Mouse (Mus musculus): Measurements from ENCODE around the gene Ttc13. TPM values are rescaled to one million over a fixed set of nuclear protein-coding genes. Genes with fewer than 3 reads are reported as not detected.

The Ttc13 gene
- total RNA-seq (2021): 10 to 100 TPM; 49.6 to 51.6 TPM
- long read RNA-seq, experiment 1, transcript Ttc13-203 (21 exons, 3,148 nt): major isoform, 17 of 50 reads
- long read RNA-seq, experiment 1, partial matches to known transcripts: 4 of 50 reads
- long read RNA-seq, experiment 1, other reads (novel, unspliced or antisense): 28 of 50 reads
- long read RNA-seq, experiment 2, transcript Ttc13-203 (21 exons, 3,148 nt): major isoform, 27 of 65 reads
- long read RNA-seq, experiment 2, partial matches to known transcripts: 1 of 65 reads
- long read RNA-seq, experiment 2, other reads (novel, unspliced or antisense): 34 of 65 reads

- H3K27ac ChIP-seq: peak within 1 kb of the TSS; percentile 92
- peak within 1 kb of the TSS; percentile 95 for H3K4me3 ChIP-seq
- TF ChIP-seq CTCF (conservative IDR thresholded peaks at IDR 0.05): peak; percentile 51
- DNase-seq (ENCODE audit: low spot score in 2 of 2): peak; percentile 94 to 97
Observed at GRCm38 (mm10) chr8:124721862-124722515, at the start of gene Ttc13, which contains the start of gene Arv1. TSS of gene Ttc13 (minus strand) at chr8:124721983. TSS of gene Arv1 (plus strand) at chr8:124722139.

DNA sequence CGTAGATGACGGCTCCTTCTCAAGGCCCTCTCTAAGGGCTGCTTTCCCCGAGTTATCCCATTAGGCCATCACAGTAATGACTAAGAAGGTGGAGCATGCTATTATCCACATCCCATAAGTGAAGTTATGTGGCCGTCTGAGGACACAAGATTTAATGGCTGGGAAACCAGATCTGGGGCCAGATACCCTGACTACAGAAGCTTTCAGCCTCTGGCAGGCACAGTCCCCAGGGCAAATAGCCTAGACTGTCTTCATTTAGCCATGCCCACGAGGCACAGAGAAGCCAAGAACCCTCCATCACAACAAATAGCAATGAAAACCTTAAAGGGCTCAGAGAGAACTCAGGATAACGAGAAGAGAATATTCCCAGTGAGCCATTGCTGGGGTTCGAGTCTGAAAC is 41.3 kb upstream of the Ttc13 start:
- no peak for TF ChIP-seq CTCF (conservative IDR thresholded peaks at IDR 0.05)
- Histone ChIP-seq H3K4me3 (no peak overlapping the region), H3K27ac (no peak overlapping the region)
- DNase-seq (ENCODE audit: low spot score in 2 of 2): no peak

GRCm38 (mm10) chr8:124758544-124758943 is 36.8 kb upstream of the Ttc13 start:
- DNase-seq (ENCODE audit: low spot score in 2 of 2): peak in 1 of 2 experiments; percentile 31
- H3K4me3 ChIP-seq: no peak overlapping the region
- peak; percentile 71 for TF ChIP-seq CTCF (conservative IDR thresholded peaks at IDR 0.05)
- H3K27ac ChIP-seq: no peak overlapping the region

DNA sequence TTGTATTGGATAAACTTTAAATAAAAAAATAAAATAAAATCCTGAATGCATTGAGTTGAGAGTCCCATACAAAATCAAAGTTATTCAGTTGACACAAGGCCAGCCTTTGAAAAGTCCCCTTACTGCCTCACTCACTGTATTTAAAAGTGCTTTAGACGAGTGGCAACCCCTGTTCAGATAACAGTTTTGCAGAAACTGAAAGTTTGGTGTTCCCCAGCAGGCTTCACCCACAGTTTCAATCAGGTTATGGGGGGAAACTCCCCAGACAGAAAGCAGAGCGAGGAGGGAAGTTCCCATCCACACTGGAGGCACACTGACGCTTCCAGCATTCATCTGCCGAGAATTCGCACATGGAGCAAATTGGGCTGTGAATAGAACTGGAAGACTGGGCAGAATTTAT is 34.8 kb upstream of the Ttc13 start:
- no peak overlapping the region for H3K27ac ChIP-seq
- no peak for TF ChIP-seq CTCF (conservative IDR thresholded peaks at IDR 0.05)
- H3K4me3 ChIP-seq: no peak overlapping the region
- no peak for DNase-seq (ENCODE audit: low spot score in 2 of 2)

- no peak for TF ChIP-seq CTCF (conservative IDR thresholded peaks at IDR 0.05)
- H3K4me3 ChIP-seq: no peak overlapping the region
- DNase-seq (ENCODE audit: low spot score in 2 of 2): no peak
- no peak overlapping the region for H3K27ac ChIP-seq
Observed at GRCm38 (mm10) chr8:124756153-124756552, 34.4 kb upstream of the Ttc13 start.

GRCm38 (mm10) chr8:124755481-124755880 is 33.7 kb upstream of the Ttc13 start:
- DNase-seq (ENCODE audit: low spot score in 2 of 2): no peak
- H3K4me3 ChIP-seq: no peak overlapping the region

GRCm38 (mm10) chr8:124754792-124755190 is 33.0 kb upstream of the Ttc13 start:
- DNase-seq (ENCODE audit: low spot score in 2 of 2): no peak
- H3K27ac ChIP-seq: no peak overlapping the region
- no peak for TF ChIP-seq CTCF (conservative IDR thresholded peaks at IDR 0.05)
- H3K4me3 ChIP-seq: no peak overlapping the region

More at GRCm38 (mm10) chr8:124755481-124755880, 33.7 kb upstream of the Ttc13 start:
- no peak overlapping the region for H3K27ac ChIP-seq
- no peak for TF ChIP-seq CTCF (conservative IDR thresholded peaks at IDR 0.05)

DNA sequence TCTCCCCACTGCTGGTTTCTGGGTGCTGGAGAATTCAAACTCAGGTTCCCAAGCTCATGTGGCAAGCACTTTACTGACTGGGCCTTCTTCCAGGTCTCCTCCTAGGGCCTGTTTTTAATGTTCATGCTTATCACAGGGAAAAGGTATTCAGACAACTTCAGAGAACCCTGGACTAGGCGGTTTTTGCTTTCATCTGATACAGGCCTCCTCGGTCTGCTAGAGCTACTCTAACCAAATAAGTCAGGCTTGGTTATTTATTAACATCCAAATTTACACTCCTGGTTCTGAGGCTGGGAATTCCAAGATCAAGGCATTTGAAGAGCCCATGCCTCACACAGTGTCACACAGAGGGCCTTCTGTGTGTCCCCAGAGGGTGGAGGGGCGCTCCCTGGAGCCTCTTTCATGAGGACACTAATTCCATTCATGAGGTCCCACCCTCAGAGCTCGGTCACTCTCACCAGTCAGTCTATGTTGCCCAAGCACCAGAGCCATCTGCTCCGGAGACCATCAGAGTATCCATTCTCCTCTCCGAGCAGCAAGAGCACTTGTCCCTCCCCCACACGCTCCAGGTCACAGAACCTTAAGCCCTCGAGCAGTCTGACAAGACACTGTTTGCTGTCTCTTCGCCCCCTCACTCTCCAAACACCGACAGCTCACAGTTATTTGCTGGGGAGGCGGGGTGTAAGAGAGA is 32.5 kb upstream of the Ttc13 start:
- Histone ChIP-seq H3K27ac (no peak overlapping the region), H3K4me3 (no peak overlapping the region)
- DNase-seq (ENCODE audit: low spot score in 2 of 2): peak in 1 of 2 experiments; percentile 28
- TF ChIP-seq CTCF (conservative IDR thresholded peaks at IDR 0.05): no peak

GRCm38 (mm10) chr8:124752325-124752862 is 30.6 kb upstream of the Ttc13 start:
- H3K27ac ChIP-seq: no peak overlapping the region
- no peak for DNase-seq (ENCODE audit: low spot score in 2 of 2)
- H3K4me3 ChIP-seq: no peak overlapping the region
- no peak for TF ChIP-seq CTCF (conservative IDR thresholded peaks at IDR 0.05)

DNA sequence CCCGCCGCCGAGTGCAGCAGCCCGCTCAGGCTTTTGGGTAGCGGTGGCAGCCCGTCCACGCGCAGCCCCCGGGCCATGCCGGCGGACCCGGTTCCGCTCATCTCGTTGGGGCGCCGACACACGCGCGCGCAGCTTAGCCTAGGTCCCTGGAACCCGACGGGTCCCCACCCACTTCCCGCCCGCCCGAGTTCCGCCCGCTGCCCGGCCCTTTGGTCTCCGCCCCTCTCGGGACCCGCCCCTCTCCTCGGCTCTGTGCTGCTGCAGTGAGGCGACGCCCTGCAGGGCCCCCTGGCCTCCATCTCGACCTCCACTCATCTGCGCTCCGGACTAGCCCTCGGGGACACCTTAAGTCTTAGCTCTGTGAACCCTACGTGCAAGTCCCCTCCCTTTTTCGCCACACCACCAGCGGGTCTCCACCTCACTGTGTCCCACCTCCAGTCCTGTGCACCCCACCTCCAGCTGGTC is 30.0 kb upstream of the Ttc13 start, which contains the start of gene Fam89a:
Gene Fam89a (minus strand): TSS at position 124 of the 465 bp plus-strand sequence.
- no peak within 1 kb of the TSS for H3K27ac ChIP-seq
- no peak for DNase-seq (ENCODE audit: low spot score in 2 of 2)
- TF ChIP-seq CTCF (conservative IDR thresholded peaks at IDR 0.05): no peak
- peak within 1 kb of the TSS; percentile 48 for H3K4me3 ChIP-seq

DNA sequence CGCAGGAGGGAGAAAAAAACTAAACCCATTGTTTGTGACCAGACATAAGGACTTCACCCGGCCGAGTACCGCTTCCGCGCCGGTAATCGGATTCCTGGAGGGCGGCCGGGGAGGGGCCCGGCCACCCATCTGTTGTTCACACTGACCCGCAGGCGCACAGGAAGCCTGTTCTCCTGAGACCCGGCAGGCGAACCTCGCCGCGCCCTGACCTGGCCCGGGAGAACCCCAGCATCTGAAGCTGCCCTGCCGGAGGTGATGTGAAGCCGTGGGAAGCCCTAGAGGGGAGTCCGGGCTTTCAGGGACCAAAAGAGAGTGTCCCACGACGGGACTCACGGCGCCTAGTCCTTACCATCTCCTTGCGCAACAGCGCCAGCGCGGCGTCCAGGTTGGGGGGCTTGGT is 29.4 kb upstream of the Ttc13 start:
- DNase-seq (ENCODE audit: low spot score in 2 of 2): no peak
- Histone ChIP-seq H3K27ac (no peak overlapping the region), H3K4me3 (peak overlapping the region; percentile 48)
- TF ChIP-seq CTCF (conservative IDR thresholded peaks at IDR 0.05): no peak

- H3K27ac ChIP-seq: no peak overlapping the region
- no peak overlapping the region for H3K4me3 ChIP-seq
- DNase-seq (ENCODE audit: low spot score in 2 of 2): no peak
- TF ChIP-seq CTCF (conservative IDR thresholded peaks at IDR 0.05): no peak
Observed at GRCm38 (mm10) chr8:124746661-124747060, 24.9 kb upstream of the Ttc13 start.

DNA sequence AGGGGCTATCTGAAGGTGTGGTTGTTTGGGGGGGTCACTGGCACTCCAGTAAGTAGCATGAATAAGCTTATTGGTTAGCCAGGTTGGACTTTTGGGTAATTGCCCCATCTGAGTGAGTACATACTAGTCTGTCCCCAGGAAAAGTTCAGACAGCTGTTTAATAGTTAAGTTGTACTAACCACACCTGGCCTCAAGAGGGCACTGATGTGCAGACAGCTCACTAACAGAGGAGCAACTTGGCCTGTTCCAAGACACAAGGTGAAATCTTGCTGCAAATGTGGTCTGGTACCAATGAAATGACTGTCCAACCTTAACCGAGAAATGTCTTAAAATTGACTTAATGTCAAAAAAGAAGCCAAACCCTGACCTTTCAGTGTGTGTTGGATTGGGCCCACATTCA is 17.5 kb upstream of the Ttc13 start:
- Histone ChIP-seq H3K4me3 (no peak overlapping the region), H3K27ac (no peak overlapping the region)
- DNase-seq (ENCODE audit: low spot score in 2 of 2): no peak
- TF ChIP-seq CTCF (conservative IDR thresholded peaks at IDR 0.05): peak; percentile 71

Data from layer of hippocampus, adult 2 months (tissue).